Mouse (Mus musculus) myocyte (in vitro differentiated cells): ENCODE results near the gene Tbc1d13.
"Not testable (repeated sequence)": the region's sequence is repeated elsewhere in the genome, so short reads cannot be mapped to it uniquely, and the experiment has no call there.

Experiments used
- CEBPB ChIP-seq: IDR thresholded peaks from 2 replicates; pipeline ENCODE4 v1.6.1; 2011; ENCODE audit warnings: mild to moderate bottlenecking, moderate library complexity; ENCODE audit not compliant: poor library complexity, insufficient read depth, severe bottlenecking
- E2F4 ChIP-seq: IDR thresholded peaks from one replicate; pipeline ENCODE4 v1.6.1; 2011; ENCODE audit warnings: mild to moderate bottlenecking, control low read depth, moderate library complexity; ENCODE audit not compliant: insufficient read depth
- MAX ChIP-seq: IDR thresholded peaks from one replicate; pipeline ENCODE4 v1.6.1; 2011; ENCODE audit warnings: low read depth, mild to moderate bottlenecking, control low read depth
- MYOD1 ChIP-seq, 3 experiments: IDR thresholded peaks; one replicate each; pipeline ENCODE4 v1.6.1; 2011; ENCODE audit warnings: control low read depth in 2 of 3, low read depth in 2 of 3, mild to moderate bottlenecking in 2 of 3, moderate library complexity in 1 of 3; ENCODE audit not compliant: insufficient read length in 2 of 3, control insufficient read depth in 1 of 3
- MYOG ChIP-seq, 3 experiments: IDR thresholded peaks; one replicate each; pipeline ENCODE4 v1.6.1; 2011; ENCODE audit warnings: control low read depth in 2 of 3, low read depth in 2 of 3, mild to moderate bottlenecking in 2 of 3; ENCODE audit not compliant: insufficient read length in 2 of 3, control insufficient read depth in 1 of 3, insufficient read depth in 1 of 3
- POLR2A ChIP-seq: IDR thresholded peaks from one replicate; pipeline ENCODE4 v1.6.1; 2011; ENCODE audit warnings: low read depth, mild to moderate bottlenecking, control low read depth, moderate library complexity; ENCODE audit not compliant: insufficient read length
- POLR2AphosphoS2 ChIP-seq: IDR thresholded peaks from one replicate; pipeline ENCODE4 v1.6.1; 2011; ENCODE audit warnings: low read depth, control low read depth; ENCODE audit not compliant: insufficient read length
- REST ChIP-seq: IDR thresholded peaks from one replicate; pipeline ENCODE4 v1.6.1; 2011; ENCODE audit warnings: mild to moderate bottlenecking, control low read depth, moderate library complexity; ENCODE audit not compliant: insufficient read depth, insufficient read length
- SRF ChIP-seq: IDR thresholded peaks from one replicate; pipeline ENCODE4 v1.6.1; 2011; ENCODE audit warnings: low read depth; ENCODE audit not compliant: control insufficient read depth, insufficient read length
- TCF12 ChIP-seq: IDR thresholded peaks from one replicate; pipeline ENCODE4 v1.6.1; 2011; ENCODE audit warnings: mild to moderate bottlenecking, control low read depth; ENCODE audit not compliant: poor library complexity, insufficient read depth, severe bottlenecking
- TCF3 ChIP-seq: IDR thresholded peaks from one replicate; pipeline ENCODE4 v1.6.1; 2011; ENCODE audit warnings: low read depth, control low read depth; ENCODE audit not compliant: insufficient read length
- USF1 ChIP-seq: IDR thresholded peaks from one replicate; pipeline ENCODE4 v1.6.1; 2011; ENCODE audit warnings: low read depth, mild to moderate bottlenecking, control low read depth, moderate library complexity

DNA sequence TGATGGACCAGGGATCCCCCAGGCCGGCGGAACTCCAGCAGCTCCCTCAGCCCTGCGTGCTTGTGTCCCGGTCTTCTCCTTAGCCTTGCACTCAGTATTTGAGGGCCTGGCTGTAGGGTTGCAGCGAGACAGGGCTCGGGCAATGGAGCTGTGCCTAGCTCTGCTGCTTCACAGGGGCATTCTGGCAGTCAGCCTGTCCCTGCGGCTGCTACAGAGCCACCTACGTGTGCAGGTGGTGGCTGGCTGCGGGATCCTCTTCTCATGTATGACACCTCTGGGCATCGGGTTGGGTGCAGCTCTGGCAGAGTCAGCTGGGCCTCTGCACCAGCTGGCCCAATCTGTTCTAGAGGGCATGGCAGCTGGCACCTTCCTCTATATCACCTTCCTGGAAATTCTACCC lies 26.3 kb downstream of the Tbc1d13 start:
- TF ChIP-seq USF1; MYOD1 (IDR thresholded peaks at IDR 0.05; ENCODE audit: control insufficient read depth in 1 of 3, insufficient read length in 2 of 3, low read depth in 2 of 3); POLR2A; E2F4; REST; MAX; POLR2AphosphoS2; MYOG (IDR thresholded peaks at IDR 0.05; ENCODE audit: control insufficient read depth in 1 of 3, insufficient read depth in 1 of 3, insufficient read length in 2 of 3, low read depth in 2 of 3); TCF12; TCF3; SRF; CEBPB: not testable (repeated sequence)
